Mouse (Mus musculus): ENCODE results near the gene Mblac2.

DNA sequence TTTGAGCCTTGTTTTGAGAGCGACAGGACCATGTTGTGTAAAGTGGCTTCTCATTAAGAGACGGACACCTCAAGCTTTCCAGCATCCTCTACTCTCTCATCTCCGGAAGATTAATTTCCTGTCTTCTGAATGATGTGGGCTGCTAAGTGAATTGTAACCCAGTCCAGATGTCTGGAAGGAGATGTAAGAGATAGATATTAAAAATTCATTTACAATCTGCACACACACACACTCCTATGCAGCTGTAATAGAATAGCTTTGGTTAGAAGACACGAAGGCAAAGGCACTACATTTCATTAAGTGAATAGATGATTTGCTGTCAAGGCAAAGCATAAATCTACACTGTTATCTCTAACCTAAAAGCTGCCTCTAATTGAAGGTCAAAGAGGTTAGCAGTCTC lies 18.0 kb downstream of the Mblac2 start:
- TF ChIP-seq GATA1 (IDR thresholded peaks at IDR 0.05; ENCODE audit: borderline replicate concordance, low read length) (no peak), FLI1 (IDR thresholded peaks at IDR 0.05; ENCODE audit: low read length) (no peak)
